Mouse (Mus musculus) heart, embryonic 15.5 days (tissue): ENCODE measurements around the gene Rnasel. TPM values are rescaled to one million over a fixed set of nuclear protein-coding genes. Genes with fewer than 3 reads are reported as not detected.

Source experiments
- polyA plus RNA-seq: library from polyadenylated mRNA; unstranded; fragments of >200 nt; fragmentation: Nextera tagmentation; extraction: Ambion mirVana; gene quantifications from 2 replicates; pipeline ENCODE4 v1.2.1, GENCODE M21; 2015

Gene Rnasel
- polyA plus RNA-seq, 1 experiment from 2014 or later, result 23.4 TPM

Other genes with a start within 250 kb of the Rnasel start
- gene Npl, start 199.4 kb upstream of the Rnasel start, polyA plus RNA-seq, result 5.2 and 7.2 TPM in 2 replicates
- 0.19 and 0.24 TPM in 2 replicates for gene Rgs8, start 96.4 kb upstream of the Rnasel start, polyA plus RNA-seq
- gene Rgs16, start 9.1 kb upstream of the Rnasel start, polyA plus RNA-seq, result 5.9 and 6.4 TPM in 2 replicates
- not detected in 2 replicates for gene Rgsl1, start 94.7 kb downstream of the Rnasel start, polyA plus RNA-seq
- 0.10 TPM in 2 replicates for gene Teddm1b, start 124.9 kb downstream of the Rnasel start, polyA plus RNA-seq
- gene Teddm1a, start 142.3 kb downstream of the Rnasel start, polyA plus RNA-seq, result not detected in 2 replicates
- 56.4 and 68.3 TPM in 2 replicates for gene Glul, start 150.5 kb downstream of the Rnasel start, polyA plus RNA-seq
- 0.19 and 0.44 TPM in 2 replicates for gene Teddm2, start 150.8 kb downstream of the Rnasel start, polyA plus RNA-seq